Mouse (Mus musculus): ENCODE results near the gene Gys2. TPM values are rescaled to one million over a fixed set of nuclear protein-coding genes. Genes with fewer than 3 reads are reported as not detected.
"Not testable (repeated sequence)": the region's sequence is repeated elsewhere in the genome, so short reads cannot be mapped to it uniquely, and the experiment has no call there.

Gene Gys2
- not detected for total RNA-seq (2021)
- long read RNA-seq, experiment 1 = 0 reads
- long read RNA-seq, experiment 2 = 0 reads

- no peak within 1 kb of the TSS for H3K27ac ChIP-seq
Measured at GRCm38 (mm10) chr6:142472801-142473203, at the start of gene Gys2. Gys2 (minus strand) TSS chr6:142473109.

DNA sequence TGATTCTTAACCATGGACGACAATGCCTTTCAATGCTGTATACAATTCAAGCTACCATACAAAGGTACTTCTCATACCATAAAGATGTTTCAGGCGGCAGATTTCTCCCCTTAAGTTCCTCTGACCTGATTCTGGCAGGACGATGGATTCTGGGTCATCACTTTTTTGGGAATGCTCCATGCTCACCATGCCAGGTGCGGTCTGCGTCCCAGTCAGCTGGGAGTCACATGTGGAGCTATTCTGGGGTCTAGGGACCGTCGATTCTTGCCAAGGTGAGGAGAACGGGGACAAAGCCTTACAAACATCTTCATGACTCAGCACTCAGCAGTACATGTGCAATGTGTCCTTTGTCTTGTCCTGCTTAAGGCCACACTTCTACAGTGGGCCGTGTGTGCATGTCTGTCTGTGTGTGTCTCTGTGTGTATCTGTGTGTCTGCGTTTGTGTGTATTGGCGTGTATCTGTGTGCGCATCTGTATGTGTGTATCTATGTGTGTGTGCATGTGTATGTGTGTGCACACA lies 48.7 kb upstream of the Gys2 start:
- intact Hi-C loops (cut with DNase I) = loop anchor here (10.0 kb wide), 2 partner anchors 293 to 443 kb away; partner anchors contain the start of gene St8sia1
- TF ChIP-seq CTCF (IDR thresholded peaks at IDR 0.05) = no peak
- DNase-seq (ENCODE audit: extremely low spot score in 1 of 2, low spot score in 2 of 2) = no peak
- no peak overlapping the region for H3K4me3 ChIP-seq
- no peak overlapping the region for H3K27ac ChIP-seq

More at GRCm38 (mm10) chr6:142472801-142473203, at the start of gene Gys2:
- intact Hi-C loops (cut with DNase I) = no loop called here
- no peak within 1 kb of the TSS for H3K4me3 ChIP-seq
- no peak for TF ChIP-seq CTCF (IDR thresholded peaks at IDR 0.05)
- DNase-seq (ENCODE audit: extremely low spot score in 1 of 2, low spot score in 2 of 2) = no peak

- intact Hi-C loops (cut with DNase I) = loop anchor here (2.0 to 5.0 kb wide), 4 partner anchors 40 to 1032 kb away; partner anchors contain the start of genes Golt1b and Recql
- H3K4me3 ChIP-seq = no peak overlapping the region
- H3K27ac ChIP-seq = no peak overlapping the region
- no peak for DNase-seq (ENCODE audit: extremely low spot score in 1 of 2, low spot score in 2 of 2)
- peak; percentile 82 for TF ChIP-seq CTCF (IDR thresholded peaks at IDR 0.05)
Measured at GRCm38 (mm10) chr6:142519110-142519509, 46.2 kb upstream of the Gys2 start.

DNA sequence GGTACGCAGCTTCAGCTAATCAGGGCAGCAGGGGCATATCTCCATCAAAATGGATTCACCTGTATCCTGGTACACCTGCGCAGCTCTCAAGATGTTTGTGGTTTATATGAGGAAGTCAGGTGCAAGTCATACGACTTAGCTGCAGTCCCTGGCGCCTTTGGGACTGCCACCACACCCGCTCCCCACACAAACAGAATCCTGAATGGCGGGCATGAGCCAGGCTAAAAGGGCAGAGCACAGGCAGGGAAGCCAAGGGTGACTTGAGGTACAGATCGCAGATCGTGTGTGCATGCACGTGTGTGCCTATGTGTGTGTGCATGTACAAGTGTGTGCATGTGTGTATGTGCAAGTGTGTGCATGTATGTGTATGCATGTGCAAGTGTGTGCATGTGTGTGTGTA lies 42.5 kb upstream of the Gys2 start:
- not testable (repeated sequence) for H3K4me3 ChIP-seq; H3K27ac ChIP-seq; DNase-seq (ENCODE audit: extremely low spot score in 1 of 2, low spot score in 2 of 2)
- intact Hi-C loops (cut with DNase I) = loop anchor here (5.0 kb wide), 1 partner anchor 1028 kb away; no protein-coding TSS in a partner anchor

DNA sequence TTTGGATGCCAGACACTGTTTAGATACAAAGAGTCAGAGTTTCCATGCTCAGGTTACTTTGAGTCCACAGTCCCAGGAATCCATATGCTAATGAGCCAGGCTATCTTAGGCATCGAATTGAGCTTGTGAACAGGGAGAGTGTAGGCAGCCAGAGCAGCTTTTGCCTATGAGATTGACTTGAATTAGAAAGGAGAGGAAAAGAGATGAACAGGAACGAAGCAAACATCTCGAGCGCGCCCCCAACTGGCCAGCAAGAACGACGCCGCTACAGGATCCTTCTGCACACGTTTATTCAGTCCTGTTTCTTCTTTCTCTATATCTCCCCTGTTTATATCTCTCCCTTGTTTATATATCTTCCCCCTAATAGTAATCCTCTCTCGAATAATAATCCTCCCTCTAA lies 42.0 kb upstream of the Gys2 start:
- no peak overlapping the region for H3K27ac ChIP-seq
- intact Hi-C loops (cut with DNase I) = loop anchor here (5.0 kb wide), 1 partner anchor 1028 kb away; no protein-coding TSS in a partner anchor
- TF ChIP-seq CTCF (IDR thresholded peaks at IDR 0.05) = peak; percentile 67
- DNase-seq (ENCODE audit: extremely low spot score in 1 of 2, low spot score in 2 of 2) = peak; percentile 73
- no peak overlapping the region for H3K4me3 ChIP-seq

GRCm38 (mm10) chr6:142512902-142513301 lies 40.0 kb upstream of the Gys2 start:
- Histone ChIP-seq H3K27ac (no peak overlapping the region), H3K4me3 (no peak overlapping the region)
- no peak for DNase-seq (ENCODE audit: extremely low spot score in 1 of 2, low spot score in 2 of 2)
- intact Hi-C loops (cut with DNase I) = no loop called here
- TF ChIP-seq CTCF (IDR thresholded peaks at IDR 0.05) = no peak

DNA sequence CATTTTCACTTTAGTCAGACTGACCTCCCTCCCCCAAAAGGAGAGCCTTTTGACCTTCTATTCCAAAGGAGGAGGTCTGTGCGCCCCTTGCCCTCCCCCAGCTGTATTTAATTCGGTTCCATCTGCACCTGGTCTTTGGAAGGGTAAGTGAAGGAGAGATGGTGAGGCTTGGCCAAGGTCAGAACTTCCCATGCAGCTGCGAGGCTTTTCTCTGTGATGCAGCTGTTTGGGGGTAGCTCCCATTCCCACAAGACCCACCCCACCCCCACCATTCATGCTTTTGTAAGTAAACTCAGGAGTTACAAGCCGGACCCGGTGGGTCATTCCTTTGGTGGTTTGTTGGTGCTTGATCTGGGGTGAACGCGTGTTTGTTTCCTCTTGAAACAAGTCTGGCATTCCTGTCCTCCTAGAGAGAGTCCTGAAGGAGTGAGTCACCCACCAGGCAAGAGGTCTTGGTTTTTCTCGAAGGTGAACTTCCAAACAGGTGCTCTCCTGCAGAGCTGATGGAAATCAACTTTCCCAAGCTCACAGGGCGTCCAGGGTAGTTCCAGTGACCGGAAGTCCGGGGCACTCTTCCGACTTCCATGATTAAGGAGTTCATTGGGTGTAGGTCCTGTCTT lies 38.7 kb upstream of the Gys2 start:
- Histone ChIP-seq H3K4me3 (no peak overlapping the region), H3K27ac (no peak overlapping the region)
- no peak for TF ChIP-seq CTCF (IDR thresholded peaks at IDR 0.05)
- DNase-seq (ENCODE audit: extremely low spot score in 1 of 2, low spot score in 2 of 2) = no peak
- intact Hi-C loops (cut with DNase I) = no loop called here

DNA sequence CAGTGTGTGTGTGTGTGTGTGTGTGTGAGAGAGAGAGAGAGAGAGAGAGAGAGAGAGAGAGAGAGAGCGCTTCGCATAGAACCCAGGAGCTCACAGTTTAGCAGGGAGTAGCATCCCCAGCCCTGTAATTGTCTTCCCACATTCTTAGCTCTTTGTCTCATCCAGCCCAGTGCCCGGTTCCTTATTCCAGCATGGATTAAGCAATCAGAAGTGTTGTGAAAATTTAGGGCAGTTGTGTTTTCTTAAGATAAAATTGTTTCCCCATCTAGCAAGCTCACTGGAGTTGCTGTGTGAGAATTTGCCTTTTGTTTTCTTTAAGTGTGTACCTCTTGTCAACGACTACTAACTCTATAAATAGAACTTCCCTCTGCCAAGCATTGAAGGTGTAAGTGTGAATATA lies 35.8 kb upstream of the Gys2 start:
- no peak overlapping the region for H3K27ac ChIP-seq
- H3K4me3 ChIP-seq = no peak overlapping the region
- no peak for TF ChIP-seq CTCF (IDR thresholded peaks at IDR 0.05)
- intact Hi-C loops (cut with DNase I) = loop anchor here (5.0 to 10.0 kb wide), 2 partner anchors 161 to 656 kb away; partner anchors contain the start of genes Etnk1 and Pyroxd1
- DNase-seq (ENCODE audit: extremely low spot score in 1 of 2, low spot score in 2 of 2) = no peak

- DNase-seq (ENCODE audit: extremely low spot score in 1 of 2, low spot score in 2 of 2) = peak; percentile 90 to 93
- Histone ChIP-seq H3K27ac (peak within 1 kb of the TSS; percentile 93), H3K4me3 (peak within 1 kb of the TSS; percentile 79)
- intact Hi-C loops (cut with DNase I) = loop anchor here (5.0 to 10.0 kb wide), 2 partner anchors 160 to 657 kb away; partner anchors contain the start of genes Etnk1 and Pyroxd1
- no peak for TF ChIP-seq CTCF (IDR thresholded peaks at IDR 0.05)
Measured at GRCm38 (mm10) chr6:142507785-142508162, 34.9 kb upstream of the Gys2 start, which contains the start of gene Ldhb. Ldhb (minus strand) TSS chr6:142507957.

GRCm38 (mm10) chr6:142507033-142507784 lies 34.3 kb upstream of the Gys2 start:
- peak; percentile 22 to 55 for DNase-seq (ENCODE audit: extremely low spot score in 1 of 2, low spot score in 2 of 2)
- no peak for TF ChIP-seq CTCF (IDR thresholded peaks at IDR 0.05)
- intact Hi-C loops (cut with DNase I) = loop anchor here (5.0 to 10.0 kb wide), 2 partner anchors 160 to 658 kb away; partner anchors contain the start of genes Etnk1 and Pyroxd1
- Histone ChIP-seq H3K4me3 (peak overlapping the region; percentile 79), H3K27ac (peak overlapping the region; percentile 93)

DNA sequence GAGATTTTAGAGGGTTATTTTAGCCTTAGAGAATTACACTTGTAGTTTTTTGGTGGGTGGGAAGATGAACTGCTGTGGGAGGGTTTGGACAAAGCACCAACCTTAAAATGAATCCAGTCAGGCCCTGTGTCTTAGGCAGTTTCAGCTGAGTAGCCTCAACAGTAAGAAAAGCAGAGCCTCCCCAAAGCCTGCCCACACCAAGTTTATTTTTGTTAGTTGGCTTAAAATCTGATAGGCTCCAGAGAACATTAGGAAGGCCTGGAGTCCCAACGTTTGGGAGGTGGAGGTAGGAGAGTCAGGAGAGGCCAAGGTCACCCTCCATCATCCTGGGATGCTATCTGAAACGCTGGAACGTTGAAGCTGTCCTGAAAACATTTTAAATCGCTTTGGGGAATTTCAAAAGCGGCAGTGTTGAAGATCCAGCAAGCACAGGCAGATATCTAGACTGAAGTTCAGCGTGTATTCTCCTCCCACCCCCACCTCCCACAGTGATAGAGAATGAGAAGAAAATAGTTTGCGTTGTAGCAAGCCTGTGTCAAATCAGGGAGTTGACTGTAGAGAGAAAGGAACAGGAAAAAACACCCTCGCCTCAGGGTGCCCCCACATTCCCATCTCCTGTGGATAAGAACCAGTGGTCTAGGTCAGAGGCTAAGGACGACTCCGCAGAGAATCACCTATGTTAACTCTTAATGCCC lies 33.6 kb upstream of the Gys2 start:
- intact Hi-C loops (cut with DNase I) = loop anchor here (5.0 to 10.0 kb wide), 2 partner anchors 159 to 658 kb away; partner anchors contain the start of genes Etnk1 and Pyroxd1
- TF ChIP-seq CTCF (IDR thresholded peaks at IDR 0.05) = no peak
- peak overlapping the region; percentile 79 for H3K4me3 ChIP-seq
- no peak for DNase-seq (ENCODE audit: extremely low spot score in 1 of 2, low spot score in 2 of 2)
- H3K27ac ChIP-seq = peak overlapping the region; percentile 93

Measured in left cerebral cortex, adult 2 months (tissue).